Mouse (Mus musculus): ENCODE results near the gene Sf1.
A peak's percentile ranks its signal among the peaks of the same experiment; 100 is the strongest.

DNA sequence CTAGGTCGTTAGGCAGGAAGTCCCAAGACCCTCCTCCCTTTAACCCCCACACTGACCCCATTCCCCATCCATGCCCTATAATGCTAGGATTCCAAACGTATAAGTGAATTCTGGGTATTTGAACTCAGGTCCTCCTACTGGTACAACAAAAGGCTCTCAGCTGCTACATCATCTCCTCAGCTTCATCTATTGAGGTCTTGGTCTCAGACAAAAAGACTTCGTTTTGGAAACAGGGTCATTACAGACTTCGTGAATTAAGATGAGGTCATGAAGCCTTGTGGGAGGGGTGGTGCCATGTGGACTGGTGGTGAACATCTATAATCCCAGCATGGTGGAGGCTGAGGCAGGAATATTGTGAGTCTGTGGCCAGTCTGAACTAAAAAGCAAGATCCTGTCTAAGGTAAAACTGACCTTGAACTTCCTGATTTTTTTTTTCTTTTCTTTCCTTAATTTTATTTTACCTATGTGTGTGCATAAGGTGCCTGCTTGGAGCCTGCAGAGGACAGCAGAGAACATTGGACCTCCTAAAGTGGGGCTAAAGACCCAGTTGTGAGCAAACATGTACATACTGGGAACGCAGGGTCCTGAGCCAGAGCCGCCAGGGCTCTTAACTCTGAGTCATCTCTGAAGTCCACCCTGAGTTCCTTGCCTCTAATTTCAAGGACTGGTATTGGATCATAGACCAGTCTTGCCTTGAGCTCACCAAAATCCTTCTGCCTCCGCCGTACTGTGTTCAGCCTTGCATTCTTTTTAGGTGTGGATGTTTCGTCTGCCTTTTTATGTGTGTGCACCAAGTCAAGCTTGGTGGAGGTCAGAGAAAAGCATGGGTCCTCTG, 29.5 kb upstream of the Sf1 start:
- TF ChIP-seq CTCF (IDR thresholded peaks at IDR 0.05; ENCODE audit: low read depth, low read length) (no peak), POLR2A (IDR thresholded peaks at IDR 0.05; ENCODE audit: insufficient read depth, low read length) (peak; percentile 1), EP300 (IDR thresholded peaks at IDR 0.05; ENCODE audit: insufficient read depth, low read depth, low read length) (no peak)
